Mouse (Mus musculus) ES-Bruce4 (cell line): Measurements from ENCODE around the gene Tcf21. TPM values are rescaled to one million over a fixed set of nuclear protein-coding genes. Genes with fewer than 3 reads are reported as not detected.

Experiments used
- H3K27ac ChIP-seq: 2 replicates; pipeline ENCODE4 v1.5.1; 2012; ENCODE audit warnings: low read length, inconsistent platforms; ENCODE audit not compliant: insufficient read depth
- H3K27me3 ChIP-seq: 2 replicates; pipeline ENCODE4 v1.6.1; 2012; ENCODE audit warnings: mild to moderate bottlenecking, low read length, inconsistent platforms; ENCODE audit not compliant: control insufficient read depth, poor library complexity, insufficient read depth, severe bottlenecking
- H3K36me3 ChIP-seq: 2 replicates; pipeline ENCODE4 v1.6.1; 2012; ENCODE audit warnings: inconsistent platforms, mild to moderate bottlenecking, low read length, moderate library complexity; ENCODE audit not compliant: control insufficient read depth, poor library complexity, insufficient read depth, severe bottlenecking
- H3K4me1 ChIP-seq: one replicate; pipeline ENCODE4 v1.8.1; 2011; ENCODE audit warnings: low read length; ENCODE audit not compliant: control insufficient read depth, insufficient read depth
- H3K4me3 ChIP-seq: 2 replicates; pipeline ENCODE4 v1.5.1; 2011; ENCODE audit warnings: low read depth, mild to moderate bottlenecking, low read length
- H3K9ac ChIP-seq: 2 replicates; pipeline ENCODE4 v1.6.1; 2012; ENCODE audit warnings: low read depth, mild to moderate bottlenecking, inconsistent platforms; ENCODE audit not compliant: poor library complexity, severe bottlenecking
- H3K9me3 ChIP-seq: replicated peaks from 2 replicates; pipeline ENCODE4 v1.6.1; 2012; ENCODE audit warnings: mild to moderate bottlenecking, low read length, inconsistent platforms; ENCODE audit not compliant: control insufficient read depth, poor library complexity, insufficient read depth, severe bottlenecking
- CTCF ChIP-seq: IDR thresholded peaks from one replicate; pipeline ENCODE4 v1.8.1; 2011; ENCODE audit warnings: low read depth, low read length
- EP300 ChIP-seq: IDR thresholded peaks from 2 replicates; pipeline ENCODE4 v1.6.1; 2011; ENCODE audit warnings: low read depth, low read length; ENCODE audit not compliant: insufficient read depth
- POLR2A ChIP-seq: IDR thresholded peaks from one replicate; pipeline ENCODE4 v1.8.1; 2011; ENCODE audit warnings: low read length; ENCODE audit not compliant: insufficient read depth
- polyA plus RNA-seq: library from polyadenylated mRNA; stranded (reverse); fragments of >200 nt; gene quantifications from 2 replicates; pipeline ENCODE4 v1.2.4, GENCODE M21; 2011; ENCODE audit warnings: low read depth; ENCODE audit not compliant: missing spikeins, insufficient read depth, insufficient read length

The Tcf21 gene
- polyA plus RNA-seq, 1 experiment = not detected

- Histone ChIP-seq H3K4me1 (peaks cover 1% of the 10 kb centered on the region), H3K27ac (no peak overlapping the region), H3K4me3 (no peak overlapping the region), H3K27me3 (peaks cover 12% of the 10 kb centered on the region), H3K36me3 (no peaks in the 10 kb centered on the region), H3K9ac (no peak overlapping the region), H3K9me3 (no peaks in the 10 kb centered on the region)
- TF ChIP-seq EP300 (no peak), CTCF (no peak), POLR2A (no peak)
These were observed 2.0 kb downstream of the Tcf21 start for GRCm38 (mm10) chr10:22817976-22818375.

- H3K9ac ChIP-seq = no peak overlapping the region
- no peak for TF ChIP-seq CTCF
- no peak overlapping the region for H3K27ac ChIP-seq
- no peaks in the 10 kb centered on the region for H3K9me3 ChIP-seq
- H3K4me3 ChIP-seq = no peak overlapping the region
- peaks cover 1% of the 10 kb centered on the region for H3K4me1 ChIP-seq
- H3K36me3 ChIP-seq = no peaks in the 10 kb centered on the region
- peaks cover 12% of the 10 kb centered on the region for H3K27me3 ChIP-seq
These were observed 2.4 kb downstream of the Tcf21 start for GRCm38 (mm10) chr10:22817561-22817960.

DNA sequence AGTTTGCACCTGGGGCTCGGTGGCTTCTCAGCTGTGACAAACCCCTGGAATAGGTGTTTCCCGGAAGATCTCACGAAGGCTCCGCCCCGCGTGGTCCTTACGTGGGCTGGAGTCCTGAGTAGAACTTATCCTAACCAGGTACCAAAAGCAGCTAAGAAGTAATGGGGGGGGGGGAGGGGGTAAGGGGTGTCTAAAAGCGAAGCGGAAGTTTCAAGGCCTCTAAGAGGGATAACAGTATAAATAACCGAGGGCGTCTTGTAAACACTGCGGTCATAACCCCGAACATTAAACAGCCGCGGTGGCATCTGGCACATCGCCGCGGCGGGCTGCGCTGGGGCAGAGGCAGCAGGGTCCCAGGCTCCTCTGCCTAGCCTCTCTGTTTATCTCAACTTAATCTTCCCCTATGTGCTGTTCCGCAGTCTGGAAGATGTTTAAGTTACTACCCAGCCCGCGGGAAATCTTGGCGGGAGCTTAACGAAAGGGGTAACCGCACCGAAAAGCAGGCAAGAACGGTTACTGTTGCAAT lies 3.7 kb downstream of the Tcf21 start:
- no peak for TF ChIP-seq EP300
- TF ChIP-seq CTCF = no peak
- H3K27me3 ChIP-seq = peaks cover 13% of the 10 kb centered on the region
- H3K27ac ChIP-seq = no peak overlapping the region
- H3K4me1 ChIP-seq = peaks cover 1% of the 10 kb centered on the region
- H3K4me3 ChIP-seq = no peak overlapping the region
- H3K36me3 ChIP-seq = no peaks in the 10 kb centered on the region
- no peaks in the 10 kb centered on the region for H3K9me3 ChIP-seq
- H3K9ac ChIP-seq = no peak overlapping the region

GRCm38 (mm10) chr10:22815461-22816236 lies 4.3 kb downstream of the Tcf21 start:
- TF ChIP-seq CTCF = no peak
- TF ChIP-seq EP300 = no peak
- no peak for TF ChIP-seq POLR2A
- no peak overlapping the region for H3K27ac ChIP-seq
- peaks cover 13% of the 10 kb centered on the region for H3K27me3 ChIP-seq
- no peak overlapping the region for H3K4me3 ChIP-seq
- no peak overlapping the region for H3K9ac ChIP-seq
- H3K4me1 ChIP-seq = peaks cover 1% of the 10 kb centered on the region
- H3K36me3 ChIP-seq = no peaks in the 10 kb centered on the region
- H3K9me3 ChIP-seq = no peaks in the 10 kb centered on the region

- no peak overlapping the region for H3K9ac ChIP-seq
- H3K27me3 ChIP-seq = peaks cover 10% of the 10 kb centered on the region
- peaks cover 1% of the 10 kb centered on the region for H3K4me1 ChIP-seq
- no peaks in the 10 kb centered on the region for H3K9me3 ChIP-seq
- no peaks in the 10 kb centered on the region for H3K36me3 ChIP-seq
- no peak for TF ChIP-seq POLR2A
- TF ChIP-seq CTCF = no peak
- TF ChIP-seq EP300 = no peak
- H3K4me3 ChIP-seq = no peak overlapping the region
- no peak overlapping the region for H3K27ac ChIP-seq
These were observed 5.2 kb downstream of the Tcf21 start for GRCm38 (mm10) chr10:22814771-22815170.

DNA sequence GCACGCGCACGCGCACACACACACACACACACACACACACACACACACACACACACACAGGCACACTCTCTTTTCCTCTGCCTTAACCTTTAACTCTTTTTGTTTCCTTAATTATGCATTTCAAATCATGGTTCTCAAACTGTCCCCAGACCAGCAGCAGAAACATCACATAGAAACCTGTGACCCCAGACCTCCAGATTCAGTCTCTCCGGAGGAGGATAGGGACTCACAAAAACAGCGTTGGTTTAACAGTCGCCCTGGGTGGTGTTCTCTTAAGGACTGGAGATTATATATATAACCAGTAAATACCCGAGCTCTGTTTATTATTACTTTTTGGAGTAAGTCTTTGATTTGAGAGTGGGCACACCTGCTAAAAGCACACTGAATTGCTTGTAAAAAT lies 5.7 kb downstream of the Tcf21 start:
- H3K9ac ChIP-seq = no peak overlapping the region
- H3K4me1 ChIP-seq = peaks cover 1% of the 10 kb centered on the region
- H3K9me3 ChIP-seq = no peaks in the 10 kb centered on the region
- no peak overlapping the region for H3K27ac ChIP-seq
- no peak overlapping the region for H3K4me3 ChIP-seq
- H3K36me3 ChIP-seq = no peaks in the 10 kb centered on the region
- TF ChIP-seq EP300 (no peak), CTCF (no peak), POLR2A (no peak)
- H3K27me3 ChIP-seq = peaks cover 10% of the 10 kb centered on the region
